Mouse (Mus musculus): ENCODE measurements around the gene Svep1. TPM values are rescaled to one million over a fixed set of nuclear protein-coding genes. Genes with fewer than 3 reads are reported as not detected.

Svep1 gene
- total and polyA plus RNA-seq, 2 experiments from 2014 or later = 0.86 to 6.4 TPM

DNA sequence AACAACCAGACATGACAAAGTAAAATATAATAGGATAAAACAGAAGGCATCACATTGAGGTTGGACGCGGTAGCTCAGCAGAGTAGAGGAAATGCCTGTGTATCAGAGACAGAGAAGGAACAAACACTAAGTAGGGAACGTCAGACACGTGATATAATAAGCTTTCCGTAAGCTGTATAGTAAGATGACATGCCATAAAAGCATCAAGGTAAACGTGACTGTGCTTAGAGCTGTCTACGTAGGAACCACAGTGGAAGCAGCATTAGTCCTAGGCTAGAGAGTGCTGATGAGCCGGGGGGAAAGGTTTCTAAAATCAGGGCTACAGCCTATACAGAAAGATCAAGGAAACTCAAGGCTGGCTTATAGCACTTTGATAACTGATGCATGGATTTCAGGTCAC lies 156.4 kb downstream of the Svep1 start:
- TF ChIP-seq CTCF (IDR thresholded peaks at IDR 0.05; ENCODE audit: low read depth) (no peak), EP300 (IDR thresholded peaks at IDR 0.05; ENCODE audit: low read depth) (no peak)
- Histone ChIP-seq H3K9ac (replicated peaks; ENCODE audit: low read depth, low read length) (no peak overlapping the region), H3K27ac (ENCODE audit: low read depth) (no peak overlapping the region), H3K4me2 (ENCODE audit: low read depth, low read length) (no peak overlapping the region), H3K9me3 (replicated peaks; ENCODE audit: control insufficient read depth, low read length) (no peaks in the 10 kb centered on the region), H3K4me3 (ENCODE audit: low read depth, low read length) (no peak overlapping the region), H3K27me3 (ENCODE audit: control insufficient read depth, insufficient read depth, low read length) (no peaks in the 10 kb centered on the region), H3K36me3 (replicated peaks; ENCODE audit: control insufficient read depth, insufficient read depth, low read length) (no peaks in the 10 kb centered on the region), H3K4me1 (ENCODE audit: control insufficient read depth, insufficient read depth) (no peaks in the 10 kb centered on the region)
- WGBS = 70% methylated on average over 8 of the region's 8 CpGs
- DNase-seq (ENCODE audit: low spot score) = no peak
- no peak for ATAC-seq (ENCODE audit: insufficient read depth, low read depth)

DNA sequence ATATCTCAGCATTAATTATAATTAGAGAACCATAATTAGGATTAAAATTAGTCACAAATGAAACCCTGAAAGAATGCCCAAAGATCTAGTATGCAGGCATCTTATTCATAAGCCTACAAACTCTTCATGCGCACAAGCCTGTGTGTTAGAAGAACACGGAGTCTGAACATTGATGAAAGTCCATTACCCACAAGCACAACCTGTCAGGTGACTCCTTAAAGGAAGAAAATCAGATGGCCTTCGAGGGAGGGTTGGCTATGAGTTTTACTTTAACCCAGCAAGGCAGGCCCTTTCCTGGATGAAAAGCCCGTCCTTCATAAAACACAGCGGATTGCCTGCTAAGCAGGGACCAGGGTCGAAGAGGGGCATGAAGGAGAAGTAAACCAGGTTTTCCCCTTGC lies 161.8 kb downstream of the Svep1 start:
- Histone ChIP-seq H3K27me3 (ENCODE audit: control insufficient read depth, insufficient read depth, low read length) (no peaks in the 10 kb centered on the region), H3K36me3 (replicated peaks; ENCODE audit: control insufficient read depth, insufficient read depth, low read length) (no peaks in the 10 kb centered on the region), H3K4me3 (ENCODE audit: low read depth, low read length) (no peak overlapping the region), H3K4me1 (ENCODE audit: control insufficient read depth, insufficient read depth) (no peaks in the 10 kb centered on the region), H3K4me2 (ENCODE audit: low read depth, low read length) (no peak overlapping the region), H3K9ac (replicated peaks; ENCODE audit: low read depth, low read length) (no peak overlapping the region), H3K27ac (ENCODE audit: low read depth) (no peak overlapping the region), H3K9me3 (replicated peaks; ENCODE audit: control insufficient read depth, low read length) (no peaks in the 10 kb centered on the region)
- WGBS = 89% methylated on average over 6 of the region's 6 CpGs
- ATAC-seq (ENCODE audit: insufficient read depth, low read depth) (no peak), DNase-seq (ENCODE audit: low spot score) (no peak)
- TF ChIP-seq EP300 (IDR thresholded peaks at IDR 0.05; ENCODE audit: low read depth) (no peak), CTCF (IDR thresholded peaks at IDR 0.05; ENCODE audit: low read depth) (no peak)

DNA sequence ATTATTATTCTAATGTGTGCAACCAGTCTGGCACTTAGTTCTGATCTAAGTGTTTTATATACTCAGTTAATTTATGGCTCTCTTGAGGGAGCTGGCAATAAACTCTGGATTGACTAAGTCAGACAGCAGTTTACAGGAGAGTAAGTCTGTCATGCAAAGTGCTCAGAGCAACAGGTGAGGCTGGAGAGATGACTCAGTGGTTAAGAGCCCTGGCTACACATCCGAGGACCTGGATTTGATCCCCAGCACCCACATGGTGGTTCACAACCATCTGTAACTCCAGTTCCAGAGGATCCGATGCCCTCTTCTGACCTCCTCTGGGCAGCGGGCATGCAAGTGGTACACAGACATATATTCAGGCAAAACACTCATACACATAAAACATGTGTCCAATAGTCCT lies 162.3 kb downstream of the Svep1 start:
- no peak overlapping the region for H3K27ac ChIP-seq (ENCODE audit: low read depth)
- DNase-seq (ENCODE audit: low spot score) = no peak
- no peaks in the 10 kb centered on the region for H3K27me3 ChIP-seq (ENCODE audit: control insufficient read depth, insufficient read depth, low read length)
- H3K36me3 ChIP-seq (replicated peaks; ENCODE audit: control insufficient read depth, insufficient read depth, low read length) = no peaks in the 10 kb centered on the region
- H3K4me2 ChIP-seq (ENCODE audit: low read depth, low read length) = no peak overlapping the region
- ATAC-seq (ENCODE audit: insufficient read depth, low read depth) = no peak
- WGBS = 93% methylated on average over 3 of the region's 3 CpGs
- H3K4me3 ChIP-seq (ENCODE audit: low read depth, low read length) = no peak overlapping the region
- H3K9ac ChIP-seq (replicated peaks; ENCODE audit: low read depth, low read length) = no peak overlapping the region
- no peaks in the 10 kb centered on the region for H3K4me1 ChIP-seq (ENCODE audit: control insufficient read depth, insufficient read depth)
- TF ChIP-seq CTCF (IDR thresholded peaks at IDR 0.05; ENCODE audit: low read depth) = no peak
- no peak for TF ChIP-seq EP300 (IDR thresholded peaks at IDR 0.05; ENCODE audit: low read depth)
- no peaks in the 10 kb centered on the region for H3K9me3 ChIP-seq (replicated peaks; ENCODE audit: control insufficient read depth, low read length)

DNA sequence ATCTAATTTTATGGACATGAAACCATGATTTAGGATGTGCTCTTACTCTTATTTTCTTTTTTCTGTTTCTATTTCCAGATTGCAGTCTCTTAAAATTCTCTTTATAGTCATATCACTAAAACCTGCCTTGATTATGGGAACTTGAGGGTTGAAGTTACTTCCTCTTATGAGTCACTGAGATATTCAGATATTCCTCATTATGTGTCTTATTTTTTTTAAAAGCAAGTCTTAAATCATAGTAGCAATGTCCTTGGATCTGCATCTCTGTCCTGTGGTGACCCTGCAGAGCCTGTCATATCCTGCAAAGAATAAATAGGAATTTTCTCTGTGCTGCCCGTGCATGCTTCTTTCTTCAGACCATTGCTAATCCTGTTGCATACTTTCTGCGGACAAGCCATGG lies 166.6 kb downstream of the Svep1 start:
- no peak for TF ChIP-seq EP300 (IDR thresholded peaks at IDR 0.05; ENCODE audit: low read depth)
- no peak for TF ChIP-seq CTCF (IDR thresholded peaks at IDR 0.05; ENCODE audit: low read depth)
- no peak overlapping the region for H3K4me2 ChIP-seq (ENCODE audit: low read depth, low read length)
- H3K4me3 ChIP-seq (ENCODE audit: low read depth, low read length) = no peak overlapping the region
- H3K27ac ChIP-seq (ENCODE audit: low read depth) = no peak overlapping the region
- 73% methylated on average over 2 of the region's 2 CpGs for WGBS
- H3K9ac ChIP-seq (replicated peaks; ENCODE audit: low read depth, low read length) = no peak overlapping the region
- DNase-seq (ENCODE audit: low spot score) (no peak), ATAC-seq (ENCODE audit: insufficient read depth, low read depth) (no peak)
- no peaks in the 10 kb centered on the region for H3K9me3 ChIP-seq (replicated peaks; ENCODE audit: control insufficient read depth, low read length)
- no peaks in the 10 kb centered on the region for H3K36me3 ChIP-seq (replicated peaks; ENCODE audit: control insufficient read depth, insufficient read depth, low read length)
- H3K4me1 ChIP-seq (ENCODE audit: control insufficient read depth, insufficient read depth) = no peaks in the 10 kb centered on the region
- no peaks in the 10 kb centered on the region for H3K27me3 ChIP-seq (ENCODE audit: control insufficient read depth, insufficient read depth, low read length)

DNA sequence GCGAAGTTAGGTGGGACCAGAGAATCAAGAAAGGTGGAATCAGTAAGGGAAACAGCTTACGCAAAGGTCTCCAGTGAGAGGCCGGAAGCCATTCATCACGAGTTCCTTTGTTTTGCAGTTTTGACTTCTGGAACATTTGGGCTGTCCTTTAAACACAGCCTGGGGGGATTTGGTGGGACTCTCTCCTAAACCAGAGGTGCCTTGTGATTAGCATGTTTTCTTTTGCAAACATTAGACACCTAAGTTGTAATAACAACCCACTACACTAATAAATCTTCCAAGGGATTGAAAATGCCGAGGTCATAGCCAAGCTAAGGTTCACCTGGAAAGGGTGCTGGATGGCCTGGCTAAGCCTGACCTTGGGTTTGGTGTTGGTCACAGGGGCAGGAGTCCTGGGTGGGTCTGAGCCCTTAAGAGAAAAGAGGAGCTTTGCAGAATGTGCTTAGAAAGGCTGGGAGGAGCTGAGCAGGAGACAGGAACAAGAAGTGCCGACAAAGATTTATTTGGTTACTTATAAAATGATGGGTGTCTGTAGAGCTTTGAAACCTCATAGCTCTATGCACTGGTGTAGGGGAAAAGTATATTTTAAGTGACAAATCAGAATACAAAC lies 169.5 kb downstream of the Svep1 start:
- no peak overlapping the region for H3K27ac ChIP-seq (ENCODE audit: low read depth)
- WGBS = 83% methylated on average over 6 of the region's 6 CpGs
- no peak overlapping the region for H3K9ac ChIP-seq (replicated peaks; ENCODE audit: low read depth, low read length)
- ATAC-seq (ENCODE audit: insufficient read depth, low read depth) (no peak), DNase-seq (ENCODE audit: low spot score) (no peak)
- TF ChIP-seq CTCF (IDR thresholded peaks at IDR 0.05; ENCODE audit: low read depth) = no peak
- no peak for TF ChIP-seq EP300 (IDR thresholded peaks at IDR 0.05; ENCODE audit: low read depth)
- H3K4me2 ChIP-seq (ENCODE audit: low read depth, low read length) = no peak overlapping the region
- peaks cover 5% of the 10 kb centered on the region; the same call in 1 of the 2 replicates for H3K4me1 ChIP-seq (ENCODE audit: control insufficient read depth, insufficient read depth)
- no peaks in the 10 kb centered on the region for H3K9me3 ChIP-seq (replicated peaks; ENCODE audit: control insufficient read depth, low read length)
- no peaks in the 10 kb centered on the region for H3K27me3 ChIP-seq (ENCODE audit: control insufficient read depth, insufficient read depth, low read length)
- no peak overlapping the region for H3K4me3 ChIP-seq (ENCODE audit: low read depth, low read length)
- no peaks in the 10 kb centered on the region for H3K36me3 ChIP-seq (replicated peaks; ENCODE audit: control insufficient read depth, insufficient read depth, low read length)

DNA sequence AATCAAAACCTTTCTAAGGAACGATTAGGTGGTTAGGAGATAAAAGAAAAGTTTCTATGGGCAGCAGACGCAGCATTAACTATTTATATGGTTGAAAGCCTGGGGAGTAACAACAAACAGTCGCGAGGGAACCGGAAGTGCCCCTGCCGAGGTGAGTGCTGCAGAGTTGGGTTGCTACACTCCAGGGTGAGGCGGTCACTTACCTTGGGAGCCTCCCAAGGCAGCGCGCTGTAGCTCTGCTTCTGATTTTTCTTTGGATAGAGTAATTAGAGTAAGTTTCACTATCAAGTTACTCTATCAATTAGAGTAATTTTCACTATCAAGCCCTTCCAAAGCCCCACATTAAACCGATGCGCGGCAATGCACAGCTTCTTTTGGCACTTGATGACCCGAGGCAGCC lies 172.0 kb downstream of the Svep1 start:
- H3K4me1 ChIP-seq (ENCODE audit: control insufficient read depth, insufficient read depth) = peaks cover 5% of the 10 kb centered on the region; the same call in 1 of the 2 replicates
- no peaks in the 10 kb centered on the region for H3K36me3 ChIP-seq (replicated peaks; ENCODE audit: control insufficient read depth, insufficient read depth, low read length)
- 36% methylated on average over 13 of the region's 13 CpGs for WGBS
- DNase-seq (ENCODE audit: low spot score) = no peak
- TF ChIP-seq CTCF (IDR thresholded peaks at IDR 0.05; ENCODE audit: low read depth) (no peak), EP300 (IDR thresholded peaks at IDR 0.05; ENCODE audit: low read depth) (no peak)
- H3K4me3 ChIP-seq (ENCODE audit: low read depth, low read length) = peak overlapping the region; percentile 30
- H3K9me3 ChIP-seq (replicated peaks; ENCODE audit: control insufficient read depth, low read length) = 0 out of 2 replicates have a peak, but pooled peaks cover 3% of the 10 kb centered on the region
- no peaks in the 10 kb centered on the region for H3K27me3 ChIP-seq (ENCODE audit: control insufficient read depth, insufficient read depth, low read length)
- H3K9ac ChIP-seq (replicated peaks; ENCODE audit: low read depth, low read length) = no peak overlapping the region
- H3K27ac ChIP-seq (ENCODE audit: low read depth) = no peak overlapping the region
- ATAC-seq (ENCODE audit: insufficient read depth, low read depth) = no peak
- H3K4me2 ChIP-seq (ENCODE audit: low read depth, low read length) = peak overlapping the region; percentile 58
